Mouse (Mus musculus): ENCODE measurements around the gene Lpar5. TPM values are rescaled to one million over a fixed set of nuclear protein-coding genes. Genes with fewer than 3 reads are reported as not detected.

The Lpar5 gene
- polyA plus RNA-seq, 1 experiment from 2014 or later, result 1.0 TPM

GRCm38 (mm10) chr6:125088561-125089321, 21.0 kb downstream of the Lpar5 start:
- Histone ChIP-seq H3K9me3 (no peaks in the 10 kb centered on the region), H3K4me1 (replicated peaks) (peaks cover 28% of the 10 kb centered on the region), H3K4me3 (0 out of 2 replicates have a peak overlapping the region, but pooled peaks have one; percentile 1), H3K36me3 (no peaks in the 10 kb centered on the region), H3K27ac (replicated peaks) (peak overlapping the region; percentile 93), H3K27me3 (no peaks in the 10 kb centered on the region), H3K9ac (peak overlapping the region; percentile 23), H3K4me2 (peak overlapping the region; percentile 54)
- peak; percentile 88 for ATAC-seq (ENCODE audit: low FRiP score, low read depth)
- WGBS, result 2% methylated on average over 20 of the region's 20 CpGs

DNA sequence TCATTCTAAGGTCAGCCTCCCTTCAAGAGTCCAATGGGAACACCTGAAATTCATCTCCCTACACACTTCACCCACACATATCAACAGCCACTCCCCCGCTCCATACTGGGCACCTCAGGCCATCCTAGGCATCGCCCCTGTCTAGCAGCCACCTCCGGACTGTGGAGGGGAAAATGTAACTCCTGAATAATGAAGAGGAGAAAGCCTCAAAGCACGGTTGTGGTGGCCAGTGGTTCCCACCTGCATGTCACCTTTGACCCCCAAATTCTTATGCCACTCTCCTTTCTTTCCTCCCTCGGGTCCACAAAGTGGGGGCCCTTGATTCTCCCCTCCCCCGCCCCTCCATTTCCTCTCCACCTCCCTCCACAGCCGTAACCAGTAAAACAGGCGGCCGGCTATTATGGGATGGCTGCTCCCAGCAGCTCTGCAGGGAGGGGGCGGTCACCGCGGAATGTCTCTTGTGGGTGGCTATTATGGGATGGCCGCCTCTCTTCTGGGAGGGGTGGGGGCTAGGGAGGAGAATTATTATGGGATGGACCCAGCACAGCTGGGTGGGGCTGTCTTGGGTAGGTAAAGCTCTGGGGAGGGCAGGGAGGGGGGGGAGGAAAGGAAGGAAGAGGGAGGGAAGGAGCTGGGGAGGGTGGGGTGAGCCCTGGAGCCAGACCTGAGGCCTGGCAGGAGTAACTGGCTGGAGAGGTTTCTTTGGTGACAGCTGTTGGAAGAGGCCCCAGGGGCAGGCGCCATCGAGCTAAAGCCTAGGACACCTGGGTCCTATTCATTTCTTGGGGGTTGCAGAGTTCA, 22.0 kb downstream of the Lpar5 start:
- peak overlapping the region; percentile 54 for H3K4me2 ChIP-seq
- ATAC-seq (ENCODE audit: low FRiP score, low read depth), result peak; percentile 76
- peak overlapping the region; percentile 93 for H3K27ac ChIP-seq (replicated peaks)
- 2% methylated on average over 15 of the region's 15 CpGs for WGBS
- peak overlapping the region; percentile 37; the same call in 1 of the 2 replicates for H3K9ac ChIP-seq
- H3K4me1 ChIP-seq (replicated peaks), result peaks cover 28% of the 10 kb centered on the region
- H3K9me3 ChIP-seq, result no peaks in the 10 kb centered on the region
- no peaks in the 10 kb centered on the region for H3K27me3 ChIP-seq
- H3K36me3 ChIP-seq, result no peaks in the 10 kb centered on the region
- H3K4me3 ChIP-seq, result peak overlapping the region; percentile 23

DNA sequence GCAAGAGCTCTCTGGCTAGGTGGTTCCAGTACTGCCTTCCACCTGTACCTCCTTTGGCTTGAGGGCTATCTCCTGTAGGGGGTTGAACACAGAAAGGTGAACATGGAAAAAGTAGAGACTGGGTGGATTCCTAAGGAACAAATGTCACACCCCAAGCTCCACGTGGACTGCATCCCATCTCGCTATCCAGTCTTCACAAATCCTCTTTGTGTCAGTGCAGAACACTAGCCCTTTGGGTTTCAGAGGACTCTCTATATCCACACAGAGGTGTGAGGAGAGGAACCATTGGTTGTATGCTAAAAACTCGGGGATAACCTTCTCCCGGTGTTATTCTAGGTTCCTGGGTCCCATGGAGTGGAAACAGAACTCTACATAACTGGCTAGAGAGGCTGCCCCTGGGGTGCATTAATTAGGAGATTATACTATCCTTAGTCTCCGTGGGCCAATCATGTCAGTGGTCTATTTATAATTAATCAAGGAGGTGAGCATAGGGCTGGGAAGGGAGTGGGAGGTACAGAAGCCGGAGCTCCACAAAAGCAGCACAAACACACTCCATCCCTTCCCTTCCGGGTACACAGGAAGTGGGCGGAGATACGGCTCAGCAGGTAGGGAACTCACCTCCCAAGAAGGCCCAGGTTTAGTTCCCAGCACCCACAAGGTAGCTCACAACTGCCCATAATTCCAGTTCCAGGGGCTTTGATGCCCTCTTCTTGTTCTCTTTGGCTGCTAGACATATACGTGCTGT, 22.8 kb downstream of the Lpar5 start:
- Histone ChIP-seq H3K27ac (replicated peaks) (peak overlapping the region; percentile 93), H3K4me1 (replicated peaks) (peaks cover 33% of the 10 kb centered on the region), H3K36me3 (no peaks in the 10 kb centered on the region), H3K27me3 (no peaks in the 10 kb centered on the region), H3K4me3 (0 out of 2 replicates have a peak overlapping the region, but pooled peaks have one; percentile 1), H3K9ac (peak overlapping the region; percentile 37; the same call in 1 of the 2 replicates), H3K9me3 (no peaks in the 10 kb centered on the region), H3K4me2 (peak overlapping the region; percentile 54)
- no peak for ATAC-seq (ENCODE audit: low FRiP score, low read depth)
- WGBS, result 44% methylated on average over 10 of the region's 10 CpGs

DNA sequence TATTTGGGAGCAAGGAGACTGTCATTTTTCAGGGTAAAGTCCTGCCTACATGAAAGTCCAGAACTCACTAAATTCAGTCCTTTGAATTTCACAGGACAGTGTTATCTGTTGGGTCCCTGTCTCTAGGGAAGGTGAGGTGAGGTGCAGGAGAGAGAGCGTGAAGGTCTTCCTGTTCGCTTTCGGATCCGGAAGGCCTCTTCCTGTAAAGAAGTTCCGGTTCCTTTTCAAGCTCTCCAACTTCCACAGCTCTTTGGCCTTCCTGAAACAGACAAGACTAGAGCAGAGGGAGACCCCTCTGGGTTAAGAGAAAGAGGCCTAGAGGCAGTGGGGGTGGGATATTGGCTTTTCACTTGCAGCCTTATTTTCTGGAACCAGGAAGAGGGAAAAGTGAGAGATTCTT, 24.7 kb downstream of the Lpar5 start:
- no peak for ATAC-seq (ENCODE audit: low FRiP score, low read depth)
- H3K27me3 ChIP-seq, result no peaks in the 10 kb centered on the region
- 88% methylated on average over 5 of the region's 5 CpGs for WGBS
- H3K9ac ChIP-seq, result no peak overlapping the region
- H3K4me1 ChIP-seq (replicated peaks), result peaks cover 37% of the 10 kb centered on the region
- H3K36me3 ChIP-seq, result no peaks in the 10 kb centered on the region
- no peak overlapping the region for H3K4me3 ChIP-seq
- no peak overlapping the region for H3K4me2 ChIP-seq
- no peak overlapping the region for H3K27ac ChIP-seq (replicated peaks)
- no peaks in the 10 kb centered on the region for H3K9me3 ChIP-seq

DNA sequence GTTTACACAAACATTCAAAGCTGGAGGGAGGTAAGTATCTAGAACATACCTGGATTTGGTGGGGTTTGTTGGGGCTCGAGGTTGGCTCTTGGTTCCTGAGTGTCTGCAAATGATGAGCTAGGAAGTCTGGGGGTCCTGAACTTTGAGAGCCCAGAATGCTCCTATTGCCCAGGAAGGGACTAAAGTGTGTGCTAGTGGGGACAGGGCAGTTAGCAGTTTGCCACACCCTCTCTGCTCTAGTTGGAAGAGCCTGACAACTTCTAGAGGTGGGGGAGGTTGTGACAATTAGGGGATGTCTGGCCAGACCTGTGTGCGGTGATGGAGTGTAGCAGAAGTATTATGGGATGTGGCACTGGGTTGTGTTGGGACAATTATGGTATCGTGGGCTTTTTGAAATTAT, 27.1 kb downstream of the Lpar5 start:
- Histone ChIP-seq H3K36me3 (peaks cover 1% of the 10 kb centered on the region; the same call in 1 of the 2 replicates), H3K9ac (no peak overlapping the region), H3K4me2 (no peak overlapping the region), H3K4me1 (replicated peaks) (peaks cover 44% of the 10 kb centered on the region), H3K27me3 (no peaks in the 10 kb centered on the region), H3K9me3 (no peaks in the 10 kb centered on the region), H3K27ac (replicated peaks) (peak overlapping the region; percentile 93), H3K4me3 (no peak overlapping the region)
- no peak; the same call in 1 of the 2 replicates for ATAC-seq (ENCODE audit: low FRiP score, low read depth)
- 53% methylated on average over 3 of the region's 3 CpGs for WGBS

GRCm38 (mm10) chr6:125095391-125096278, 27.9 kb downstream of the Lpar5 start, which contains the start of gene Chd4:
Gene Chd4, plus strand, starts transcription at chr6:125095981.
- H3K36me3 ChIP-seq, result peaks cover 9% of the 10 kb centered on the region
- 1% methylated on average over 45 of the region's 45 CpGs for WGBS
- peak within 1 kb of the TSS; percentile 92 for H3K9ac ChIP-seq
- peak within 1 kb of the TSS; percentile 86 for H3K4me3 ChIP-seq
- peaks cover 44% of the 10 kb centered on the region for H3K4me1 ChIP-seq (replicated peaks)
- H3K27ac ChIP-seq (replicated peaks), result peak within 1 kb of the TSS; percentile 93
- H3K27me3 ChIP-seq, result no peaks in the 10 kb centered on the region
- H3K4me2 ChIP-seq, result peak within 1 kb of the TSS; percentile 89
- no peaks in the 10 kb centered on the region for H3K9me3 ChIP-seq
- peak; percentile 83 for ATAC-seq (ENCODE audit: low FRiP score, low read depth)

DNA sequence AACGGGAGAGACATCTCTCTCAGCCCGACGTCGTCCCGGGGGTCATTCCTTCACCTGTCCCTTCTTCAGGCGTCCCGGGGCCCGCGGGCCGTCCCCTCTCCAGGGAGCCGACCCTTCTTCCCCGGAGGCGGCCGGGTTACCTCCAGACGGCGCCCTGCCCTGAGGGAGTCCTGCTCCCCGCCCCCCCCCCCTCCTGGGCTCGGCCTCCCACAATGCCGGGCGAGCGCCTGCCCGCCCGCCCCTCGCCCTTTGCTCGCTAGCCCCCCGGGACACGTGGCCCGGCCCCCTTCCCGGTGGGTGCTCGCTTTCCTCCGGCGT, 28.5 kb downstream of the Lpar5 start:
- H3K4me1 ChIP-seq (replicated peaks), result peaks cover 42% of the 10 kb centered on the region
- H3K4me3 ChIP-seq, result peak overlapping the region; percentile 86
- peaks cover 15% of the 10 kb centered on the region for H3K36me3 ChIP-seq
- H3K4me2 ChIP-seq, result peak overlapping the region; percentile 89
- H3K9me3 ChIP-seq, result no peaks in the 10 kb centered on the region
- H3K27ac ChIP-seq (replicated peaks), result peak overlapping the region; percentile 93
- no peak for ATAC-seq (ENCODE audit: low FRiP score, low read depth)
- WGBS, result under 1% methylated on average over 19 of the region's 32 CpGs
- peak overlapping the region; percentile 92 for H3K9ac ChIP-seq
- H3K27me3 ChIP-seq, result no peaks in the 10 kb centered on the region

GRCm38 (mm10) chr6:125096597-125097345, 29.1 kb downstream of the Lpar5 start:
- peak overlapping the region; percentile 92 for H3K9ac ChIP-seq
- peak; percentile 38 for ATAC-seq (ENCODE audit: low FRiP score, low read depth)
- WGBS, result under 1% methylated on average over 41 of the region's 44 CpGs
- peak overlapping the region; percentile 89 for H3K4me2 ChIP-seq
- H3K27ac ChIP-seq (replicated peaks), result peak overlapping the region; percentile 93
- peaks cover 20% of the 10 kb centered on the region for H3K36me3 ChIP-seq
- no peaks in the 10 kb centered on the region for H3K9me3 ChIP-seq
- peak overlapping the region; percentile 86 for H3K4me3 ChIP-seq
- peaks cover 42% of the 10 kb centered on the region for H3K4me1 ChIP-seq (replicated peaks)
- H3K27me3 ChIP-seq, result no peaks in the 10 kb centered on the region

DNA sequence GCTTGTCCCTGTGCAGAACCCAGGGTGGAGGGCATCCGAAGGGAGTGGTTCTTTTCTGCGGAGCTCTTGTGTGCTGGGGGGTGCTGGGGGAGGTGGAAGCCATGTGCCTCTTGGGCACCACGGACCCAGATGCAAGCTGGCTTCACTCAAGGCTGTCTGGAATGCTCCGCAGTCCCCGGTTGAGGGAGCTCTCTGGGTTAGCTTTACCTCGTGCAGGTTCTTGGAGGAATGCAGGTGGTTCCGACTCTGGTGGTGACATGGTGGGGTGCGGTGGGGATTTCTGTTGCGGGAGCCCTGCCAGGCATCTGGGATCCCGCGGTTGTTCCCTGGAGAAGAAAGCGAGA, 29.6 kb downstream of the Lpar5 start:
- under 1% methylated on average over 12 of the region's 12 CpGs for WGBS
- no peaks in the 10 kb centered on the region for H3K9me3 ChIP-seq
- ATAC-seq (ENCODE audit: low FRiP score, low read depth), result no peak
- H3K27me3 ChIP-seq, result no peaks in the 10 kb centered on the region
- peak overlapping the region; percentile 89 for H3K4me2 ChIP-seq
- H3K36me3 ChIP-seq, result peaks cover 26% of the 10 kb centered on the region
- H3K27ac ChIP-seq (replicated peaks), result peak overlapping the region; percentile 93
- peaks cover 42% of the 10 kb centered on the region for H3K4me1 ChIP-seq (replicated peaks)
- H3K4me3 ChIP-seq, result peak overlapping the region; percentile 86
- peak overlapping the region; percentile 92 for H3K9ac ChIP-seq

DNA sequence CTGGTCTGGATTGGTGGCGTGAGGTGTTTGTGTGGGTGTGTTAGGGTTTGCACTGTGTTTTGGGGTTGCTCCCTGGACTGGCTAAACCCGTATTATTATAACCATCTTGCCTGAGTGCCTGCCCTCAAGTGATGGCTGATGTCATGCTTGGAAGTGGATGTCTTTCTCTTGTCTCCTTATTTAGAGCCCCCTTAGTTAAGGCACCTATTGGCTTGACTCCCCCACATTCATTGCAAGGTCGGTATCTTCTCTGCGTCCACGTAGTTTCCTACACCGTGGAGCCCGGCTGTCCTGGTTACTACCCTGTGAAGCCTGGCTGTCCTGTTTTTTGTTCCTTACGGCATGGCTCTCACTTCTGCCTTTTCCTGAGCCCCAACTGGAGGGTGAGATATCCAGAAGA, 30.2 kb downstream of the Lpar5 start:
- peak overlapping the region; percentile 89 for H3K4me2 ChIP-seq
- H3K27ac ChIP-seq (replicated peaks), result no peak overlapping the region

More for the DNA sequence above, 30.2 kb downstream of the Lpar5 start:
- no peak for ATAC-seq (ENCODE audit: low FRiP score, low read depth)
- H3K27me3 ChIP-seq, result no peaks in the 10 kb centered on the region
- peak overlapping the region; percentile 86 for H3K4me3 ChIP-seq
- H3K4me1 ChIP-seq (replicated peaks), result peaks cover 42% of the 10 kb centered on the region
- peaks cover 32% of the 10 kb centered on the region for H3K36me3 ChIP-seq
- 50% methylated on average over 8 of the region's 8 CpGs for WGBS
- H3K9me3 ChIP-seq, result no peaks in the 10 kb centered on the region
- H3K9ac ChIP-seq, result peak overlapping the region; percentile 92
